Mouse (Mus musculus) frontal cortex, adult (tissue): ENCODE results near the gene Grm8.

ENCODE experiments used
- ATAC-seq: cut with Nextera tagmentation; 2 replicates; pipeline ENCODE4 v1.9.2; 2017; ENCODE audit warnings: mild to moderate bottlenecking, moderate library complexity, mixed read lengths; ENCODE audit not compliant: low TSS enrichment

Grm8 gene

DNA sequence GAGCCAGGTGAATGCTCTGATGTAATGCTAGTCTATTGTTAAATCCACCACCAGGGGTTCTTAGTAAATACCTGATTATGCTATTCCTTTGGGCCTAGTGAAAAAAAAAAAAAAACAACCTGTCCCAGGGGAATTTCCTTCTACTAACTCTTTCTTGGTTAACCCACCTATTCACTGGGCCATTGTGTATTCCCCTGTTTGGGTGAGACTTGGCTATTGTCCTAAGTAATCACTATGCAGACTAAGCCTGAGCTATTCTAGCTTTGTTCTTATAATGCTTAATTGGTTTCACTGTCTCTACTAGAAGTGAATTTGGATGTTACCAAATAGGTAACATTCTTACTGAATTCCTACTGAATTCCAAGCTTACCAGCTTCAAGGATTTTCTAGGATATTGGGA, 872.4 kb downstream of the Grm8 start:
- no peak for ATAC-seq

GRCm38 (mm10) chr6:27240416-27240815, 894.6 kb downstream of the Grm8 start:
- ATAC-seq: no peak

- no peak for ATAC-seq
Observed at GRCm38 (mm10) chr6:27239968-27240367, 895.0 kb downstream of the Grm8 start.
